Mouse (Mus musculus): ENCODE data around the gene Iqschfp.

Iqschfp gene

GRCm38 (mm10) chr3:68496513-68496912, 604.5 kb downstream of the Iqschfp start:
- no peak for DNase-seq

- no peak for DNase-seq
Measured at GRCm38 (mm10) chr3:68499532-68500152, 607.6 kb downstream of the Iqschfp start.

GRCm38 (mm10) chr3:68504838-68505237, 612.8 kb downstream of the Iqschfp start:
- DNase-seq, result no peak

DNA sequence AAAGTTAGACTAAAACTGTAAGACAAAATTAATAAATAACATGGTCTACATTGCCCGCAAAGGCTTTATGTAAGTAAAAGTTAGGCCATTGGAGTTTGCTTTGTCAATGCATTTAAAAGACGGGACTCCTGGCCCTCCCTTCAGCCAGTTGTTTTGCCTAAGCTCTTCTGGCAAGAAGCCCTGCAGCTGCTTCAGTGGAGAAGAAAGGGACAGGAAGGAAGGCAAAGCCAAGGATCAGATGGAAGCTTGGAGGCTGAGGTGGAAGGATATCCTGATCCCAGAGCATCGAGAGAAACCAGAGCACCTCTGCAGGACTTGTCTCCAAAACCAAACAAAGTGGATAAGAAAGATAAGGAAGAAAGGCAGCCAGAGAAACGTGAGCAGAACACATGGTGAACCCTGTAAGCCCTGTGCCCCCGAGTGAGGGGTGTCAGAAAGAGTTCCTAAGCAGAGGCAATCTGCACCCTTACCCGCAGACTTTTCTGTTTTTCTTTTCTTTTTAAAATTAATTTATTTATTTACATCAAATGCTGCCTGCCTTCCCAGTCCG, 614.8 kb downstream of the Iqschfp start:
- DNase-seq, result no peak

DNA sequence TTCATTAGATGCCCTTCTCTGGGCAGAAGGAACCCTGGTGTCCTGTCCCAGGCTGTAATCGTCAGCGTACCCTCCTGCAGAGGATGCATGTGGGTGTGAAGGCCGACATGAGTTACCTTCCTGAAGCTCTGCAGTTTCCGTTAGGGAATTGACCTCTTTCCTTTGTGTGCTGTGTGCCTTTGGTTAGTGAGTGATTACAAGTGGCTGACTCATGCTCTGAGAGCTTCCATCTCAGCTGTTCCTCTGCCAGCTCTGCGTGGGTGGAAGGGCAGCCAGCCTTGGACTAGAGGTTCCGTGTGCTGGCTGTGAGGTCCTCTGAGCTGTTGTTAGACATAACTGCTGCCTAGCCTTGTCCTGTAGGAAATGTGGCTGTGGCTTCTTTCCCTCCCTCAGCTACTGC, 616.6 kb downstream of the Iqschfp start:
- peak; percentile 60 to 68 for DNase-seq

DNA sequence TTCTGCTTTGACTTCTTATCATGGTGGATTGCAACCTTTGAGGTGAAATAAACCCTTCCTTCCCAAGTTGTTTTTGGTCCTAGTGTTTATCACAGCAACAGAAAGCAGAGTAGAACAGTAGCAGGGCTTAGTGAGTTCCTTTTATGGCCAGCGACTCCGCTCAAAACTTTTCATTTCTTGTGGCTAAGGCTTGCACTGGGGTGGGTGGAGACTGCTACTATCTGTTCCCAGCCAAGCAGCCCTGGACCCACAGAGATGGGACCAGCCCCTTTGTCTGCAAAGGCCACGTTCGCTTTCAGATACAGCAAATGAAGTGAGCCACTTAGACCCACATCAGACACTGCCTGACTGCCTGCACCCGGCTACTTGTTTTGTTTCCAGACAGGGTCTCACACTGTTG, 618.8 kb downstream of the Iqschfp start:
- DNase-seq, result no peak

- no peak for DNase-seq
Measured at GRCm38 (mm10) chr3:68511744-68512143, 619.7 kb downstream of the Iqschfp start.

DNA sequence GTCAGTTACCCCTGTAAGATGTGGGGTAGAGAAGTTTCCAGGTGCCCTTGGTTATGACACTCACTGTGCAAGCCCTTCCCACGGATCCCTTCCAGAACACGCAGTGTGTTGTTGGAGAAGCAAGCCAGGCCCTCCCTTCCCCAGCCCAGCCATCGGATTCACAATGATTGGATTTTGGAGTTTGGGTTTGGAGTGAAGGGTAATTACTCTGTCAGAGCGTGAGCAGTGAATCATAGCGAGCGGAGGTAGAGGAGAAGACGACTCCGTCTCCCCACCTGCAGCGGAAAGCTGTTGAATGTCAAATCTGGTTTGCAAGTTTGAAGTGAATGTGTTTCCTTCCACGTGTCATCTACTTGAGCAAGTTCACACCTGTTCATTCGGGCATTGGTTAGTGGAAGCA, 620.3 kb downstream of the Iqschfp start:
- no peak for DNase-seq

DNA sequence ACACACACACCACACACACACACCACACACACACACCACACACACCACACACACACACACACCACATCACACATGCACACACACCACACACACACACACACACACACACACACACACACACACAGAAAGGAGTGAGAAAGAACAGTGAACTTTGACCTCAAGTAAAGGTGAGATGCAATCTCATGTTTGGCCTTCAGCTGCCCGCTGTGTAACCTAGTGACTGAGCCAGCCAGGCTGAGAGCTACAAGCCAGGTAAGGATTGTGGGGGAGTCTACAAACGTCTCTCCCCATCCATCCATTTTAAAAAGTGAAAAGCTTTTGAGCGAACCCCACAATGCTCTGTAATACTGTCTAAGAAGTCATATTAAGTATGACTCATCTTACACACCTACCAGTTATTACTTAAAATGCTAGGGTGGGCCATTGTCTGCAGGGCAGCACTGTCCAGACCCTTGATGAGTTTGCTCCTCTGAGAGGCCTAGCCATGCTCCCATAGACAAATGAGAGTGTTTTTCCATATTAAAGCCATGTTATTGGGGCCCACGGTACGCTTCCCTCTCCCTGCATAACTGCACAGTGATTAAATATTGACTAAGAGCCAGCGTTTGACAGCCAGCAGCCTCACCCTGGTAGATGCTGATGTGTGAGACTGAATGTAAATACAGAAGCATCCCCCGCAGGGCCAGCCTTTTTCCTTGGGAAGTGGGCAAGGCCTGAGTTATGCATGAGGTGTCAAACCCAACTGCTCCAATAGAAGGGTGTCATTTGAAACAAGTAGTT, 621.5 kb downstream of the Iqschfp start:
- DNase-seq, result no peak

DNA sequence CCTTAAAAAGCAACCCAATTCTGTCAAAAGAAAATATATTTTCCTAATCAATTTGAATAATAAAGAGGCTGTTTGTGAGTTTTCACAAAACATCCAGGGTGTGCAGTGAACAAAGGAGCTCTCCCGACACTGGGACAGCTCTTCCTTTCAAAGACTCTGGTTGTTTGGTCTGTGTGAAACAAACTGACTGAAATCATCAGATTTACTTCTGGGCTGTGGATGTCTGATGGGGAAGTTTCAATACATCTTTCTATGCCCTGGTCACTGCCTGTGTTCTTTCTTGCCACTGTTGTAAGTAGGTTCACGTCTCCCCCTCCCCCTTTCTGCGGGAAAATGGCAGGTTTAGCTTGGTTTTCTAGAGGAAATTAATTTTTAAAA, 622.1 kb downstream of the Iqschfp start:
- DNase-seq, result no peak

DNA sequence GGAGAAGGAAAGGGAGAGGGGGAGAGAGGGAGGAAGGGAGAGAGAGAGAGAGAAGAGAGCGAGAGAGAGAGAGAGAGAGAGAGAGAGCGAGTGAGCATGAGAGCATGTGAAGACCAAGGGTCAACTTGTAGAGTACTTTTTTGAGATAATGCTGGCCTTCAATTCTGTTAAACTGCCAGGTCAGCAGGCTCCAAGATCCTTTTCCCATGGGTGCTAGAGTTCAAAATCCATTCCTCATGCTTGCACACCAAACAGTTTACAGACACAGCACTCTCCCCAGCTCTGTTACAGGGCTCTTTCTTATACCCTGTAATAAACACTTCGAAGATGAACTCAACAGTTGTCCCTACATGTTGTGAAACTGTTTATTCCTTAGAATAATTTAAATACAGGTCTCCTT, 622.7 kb downstream of the Iqschfp start:
- DNase-seq, result no peak

- peak; percentile 23 to 30 for DNase-seq
Measured at GRCm38 (mm10) chr3:68516393-68517081, 624.5 kb downstream of the Iqschfp start.

GRCm38 (mm10) chr3:68517236-68517635, 625.2 kb downstream of the Iqschfp start:
- DNase-seq, result no peak

DNA sequence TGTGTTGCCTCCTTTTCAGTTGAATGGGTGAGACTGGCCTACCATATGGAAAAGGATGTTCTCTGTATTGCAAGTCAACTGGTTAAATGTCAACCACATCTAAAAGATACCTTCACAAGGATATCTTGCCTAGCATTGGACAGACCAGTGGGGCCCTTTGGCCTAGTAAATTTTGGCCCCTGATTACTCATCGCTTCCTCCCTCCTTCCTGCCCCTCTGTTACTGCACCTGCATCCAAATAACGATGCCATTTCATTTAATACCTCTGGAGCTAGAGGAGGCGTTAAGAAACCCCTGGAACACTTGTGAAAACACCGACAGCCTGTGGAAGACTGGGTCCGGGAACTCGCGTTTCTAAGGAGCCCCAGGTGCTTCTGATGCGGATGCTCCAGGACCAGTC, 626.0 kb downstream of the Iqschfp start:
- no peak for DNase-seq

- no peak for DNase-seq
Measured at GRCm38 (mm10) chr3:68518586-68518985, 626.6 kb downstream of the Iqschfp start.

DNA sequence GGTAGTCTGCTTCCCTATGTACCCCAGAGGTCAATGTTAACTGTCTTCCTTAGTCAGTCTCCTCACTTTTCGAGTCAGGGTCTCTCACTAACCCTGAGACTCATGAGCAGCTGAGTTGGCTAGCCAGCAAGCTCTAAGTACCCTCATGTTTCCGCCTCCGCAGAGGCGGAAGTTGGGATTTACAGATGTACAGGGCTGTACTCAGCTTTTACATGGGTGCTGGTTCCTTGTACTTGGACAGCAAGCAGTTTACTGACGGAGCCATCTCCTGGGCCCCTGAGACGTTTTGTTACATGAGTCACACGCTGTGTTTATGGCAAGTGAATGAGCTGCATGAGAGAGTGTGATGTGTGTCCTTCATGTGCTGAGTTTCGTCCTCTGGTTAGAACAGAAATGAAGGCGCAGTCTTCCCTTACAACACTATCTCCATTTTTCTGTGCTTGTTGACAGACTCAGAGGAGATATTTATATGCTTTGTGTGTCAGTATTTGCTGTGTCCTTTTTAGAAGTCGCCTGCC, 633.4 kb downstream of the Iqschfp start:
- DNase-seq, result no peak

DNA sequence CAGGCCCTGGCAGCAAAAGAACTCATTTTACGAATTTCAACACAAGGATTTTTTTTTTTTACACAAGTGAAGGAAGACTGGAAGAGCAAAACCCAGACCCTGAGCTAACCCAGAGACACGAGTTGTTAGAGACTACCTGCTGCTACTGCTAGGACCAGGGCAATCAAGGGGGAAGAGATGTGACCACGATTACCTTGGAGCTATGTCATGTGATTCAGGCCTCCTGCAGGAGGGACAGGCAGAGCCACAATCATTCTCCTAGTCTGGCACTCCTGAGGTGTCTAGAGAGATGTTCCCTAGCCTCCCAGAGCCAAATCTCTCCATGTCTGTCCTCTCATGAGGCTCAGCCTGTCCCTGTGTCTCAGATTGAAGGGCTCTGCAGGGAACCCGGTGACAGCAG, 634.4 kb downstream of the Iqschfp start:
- no peak for DNase-seq

DNA sequence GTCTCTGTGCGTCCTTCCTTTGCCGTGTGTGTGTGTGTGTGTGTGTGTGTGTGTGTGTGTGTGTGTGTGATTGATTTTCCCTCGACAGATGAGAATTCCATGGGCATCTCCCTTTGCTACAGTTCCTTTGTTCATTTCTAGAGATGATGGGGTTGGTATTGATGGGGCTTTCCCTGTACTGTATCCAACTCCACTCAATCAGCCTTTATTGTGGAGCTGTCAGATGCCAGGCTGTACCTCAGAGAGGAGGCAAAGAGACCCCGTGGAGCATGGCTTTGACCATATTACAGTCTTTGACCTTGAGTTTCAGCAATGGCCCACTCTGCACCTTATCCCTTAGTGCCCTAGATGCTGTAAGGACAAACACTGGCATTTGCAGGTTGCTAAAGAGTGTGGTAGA, 635.1 kb downstream of the Iqschfp start:
- no peak for DNase-seq

DNA sequence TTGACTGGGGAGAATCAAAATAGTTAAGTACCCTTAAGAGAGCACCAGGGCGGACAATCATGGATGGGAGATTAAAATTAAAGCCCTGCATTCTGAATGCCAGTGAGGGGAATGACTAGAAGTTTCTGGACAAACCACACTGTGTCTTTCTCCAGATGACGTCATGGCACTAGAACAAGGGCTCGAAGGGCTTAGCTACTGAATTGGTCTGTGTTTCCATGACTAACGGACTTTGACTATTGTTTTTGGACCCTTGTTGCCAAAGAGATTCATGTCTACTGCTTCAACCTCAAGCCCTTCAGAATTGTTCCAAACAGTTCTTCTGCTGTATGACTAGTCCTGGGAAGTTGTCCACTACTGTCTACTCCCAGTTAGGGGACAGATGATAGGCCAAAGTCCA, 639.9 kb downstream of the Iqschfp start:
- DNase-seq, result no peak

DNA sequence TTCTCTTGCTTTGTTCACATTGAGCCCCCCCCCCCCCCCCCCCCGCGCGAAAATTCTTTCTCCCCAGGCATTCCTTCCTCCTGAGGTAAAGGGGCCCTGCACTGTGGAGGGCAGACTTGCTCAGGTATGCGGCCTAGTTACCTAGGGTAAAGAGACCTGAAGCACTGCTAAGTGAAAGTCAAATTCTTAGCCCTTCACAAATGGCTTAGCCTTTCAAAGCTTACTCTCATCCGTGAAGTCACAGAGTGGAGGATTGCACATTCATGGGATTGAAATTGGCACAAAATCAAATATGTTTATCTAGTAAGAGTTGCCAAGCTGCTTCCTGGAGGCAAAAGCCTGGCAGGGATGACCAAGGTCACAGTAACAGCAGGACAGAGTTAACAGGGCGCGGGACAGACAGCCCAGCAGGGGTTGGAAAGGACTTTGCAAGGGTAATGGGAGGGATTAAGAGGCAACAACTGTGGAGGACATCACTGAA, 642.6 kb downstream of the Iqschfp start:
- DNase-seq, result no peak

DNA sequence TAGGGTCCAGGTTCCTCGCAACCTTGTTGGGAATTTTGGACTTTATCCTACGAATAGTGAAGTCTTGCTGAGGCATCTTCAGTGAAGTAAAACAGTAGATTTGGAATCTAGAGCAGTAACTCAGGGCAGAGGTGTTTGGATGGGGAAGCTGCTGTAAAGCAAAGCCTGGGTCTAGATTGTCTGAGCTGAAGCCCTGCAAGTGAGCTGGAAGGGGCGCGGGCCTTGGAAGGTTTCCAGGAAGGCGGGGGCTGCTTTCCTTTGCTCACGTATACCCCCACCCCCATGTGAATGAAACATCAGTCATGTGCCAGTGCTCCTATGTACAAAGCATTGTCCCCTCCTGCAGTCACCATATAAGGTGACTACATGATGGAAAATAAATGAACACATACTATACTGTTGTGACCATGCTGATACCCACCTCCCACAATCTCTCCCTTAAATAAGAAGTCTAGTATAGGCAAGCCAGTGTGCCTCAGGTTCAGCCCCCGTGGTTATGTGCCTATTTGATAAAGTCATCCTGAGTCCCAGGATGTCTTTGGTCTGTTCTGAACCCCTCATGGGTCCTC, 643.2 kb downstream of the Iqschfp start:
- no peak for DNase-seq

- DNase-seq, result no peak
Measured at GRCm38 (mm10) chr3:68536071-68536470, 644.0 kb downstream of the Iqschfp start.

GRCm38 (mm10) chr3:68541688-68542087, 649.7 kb downstream of the Iqschfp start:
- no peak for DNase-seq
